Mouse (Mus musculus) heart, adult 2 months (tissue): ENCODE results near the gene Olfr434. TPM values are rescaled to one million over a fixed set of nuclear protein-coding genes. Genes with fewer than 3 reads are reported as not detected.
A peak's percentile ranks its signal among the peaks of the same experiment; 100 is the strongest.

Experiments used
- DNase-seq, 2 experiments: peaks; one replicate each; pipeline ENCODE4 v3.0.0; 2021
- H3K27ac ChIP-seq: fragments of 200-600 bp; 2 replicates; pipeline ENCODE4 v1.8.1; 2022
- H3K27me3 ChIP-seq: fragments of 200-500 bp; 2 replicates; pipeline ENCODE4 v1.6.1; 2012; ENCODE audit warnings: mild to moderate bottlenecking, low read length, inconsistent platforms, mixed read lengths; ENCODE audit not compliant: control insufficient read depth, insufficient read depth
- H3K36me3 ChIP-seq: fragments of 200-500 bp; 2 replicates; pipeline ENCODE4 v1.6.1; 2012; ENCODE audit warnings: low read length, inconsistent platforms; ENCODE audit not compliant: control insufficient read depth, insufficient read depth
- H3K4me1 ChIP-seq: fragments of 200-500 bp; 2 replicates; pipeline ENCODE4 v1.6.1; 2011; ENCODE audit warnings: low read length; ENCODE audit not compliant: control insufficient read depth, insufficient read depth
- H3K4me3 ChIP-seq: fragments of 200-600 bp; 2 replicates; pipeline ENCODE4 v1.8.1; 2022
- H3K79me2 ChIP-seq: fragments of 200-500 bp; replicated peaks from 2 replicates; pipeline ENCODE4 v1.6.1; 2012; ENCODE audit warnings: mild to moderate bottlenecking, inconsistent platforms, low read length, moderate library complexity, mixed read lengths; ENCODE audit not compliant: control insufficient read depth, insufficient read depth
- H3K9ac ChIP-seq: fragments of 200-500 bp; 2 replicates; pipeline ENCODE4 v1.6.1; 2012; ENCODE audit warnings: low read depth, mild to moderate bottlenecking, control low read depth, inconsistent platforms, low read length, mixed read lengths
- CTCF ChIP-seq: fragments of 200-600 bp; IDR thresholded peaks from 2 replicates; pipeline ENCODE4 v1.8.1; 2022; ENCODE audit warnings: antibody characterized with exemption, mild to moderate bottlenecking, moderate library complexity
- EP300 ChIP-seq: fragments of 200-500 bp; IDR thresholded peaks from 2 replicates; pipeline ENCODE4 v1.6.1; 2011; ENCODE audit warnings: low read depth, low read length, control low read depth; ENCODE audit not compliant: insufficient read depth
- POLR2A ChIP-seq: fragments of 200-500 bp; IDR thresholded peaks from 2 replicates; pipeline ENCODE4 v1.6.1; 2011; ENCODE audit warnings: mild to moderate bottlenecking, low read depth, low read length, control low read depth; ENCODE audit not compliant: insufficient read depth
- WGBS: fragments of 180-500 bp; shearing (Covaris S2); methylation state at CpG from one replicate; pipeline ENCODE4 v1.1.7; 2018; 5-methylcytosine and 5-hydroxymethylcytosine counted together
- intact Hi-C: fragments of 180-260 bp; cut with DNase I; formaldehyde crosslinking; loops from one replicate; pipeline ENCODE4 v1.15.1; 2025
- polyA plus RNA-seq: library from polyadenylated mRNA; depleted of rRNA; stranded (reverse); fragments of >200 nt; gene quantifications from 2 replicates; pipeline ENCODE4 v1.2.3, GENCODE M21; 2012; rRNA removed
- total RNA-seq, 2 experiments: library from RNA; stranded (reverse); gene quantifications; 2 replicates each; pipeline ENCODE4 v1.2.3; 2021

The Olfr434 gene
- total and polyA plus RNA-seq, 3 experiments = not detected

DNA sequence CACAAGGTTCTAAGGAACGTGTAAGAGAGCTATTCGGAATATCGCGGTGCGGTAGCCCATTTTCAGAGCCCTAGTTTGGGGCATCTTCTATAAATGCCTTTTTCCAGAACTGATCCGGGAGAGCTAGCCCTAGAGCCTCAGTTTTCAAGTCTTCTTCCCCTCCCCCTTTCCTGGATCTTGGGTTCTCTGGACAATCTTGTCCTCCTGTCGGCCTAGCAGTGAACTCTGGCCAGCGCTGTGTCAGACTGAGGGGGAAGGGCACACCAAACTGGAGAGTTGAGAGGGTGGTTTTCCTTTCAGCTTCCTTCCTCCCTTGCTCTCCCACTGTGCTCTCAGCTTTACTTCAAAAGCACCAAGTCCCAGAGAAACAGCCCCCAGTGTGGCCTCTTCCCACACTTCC lies 53.5 kb downstream of the Olfr434 start:
- 0 out of 2 replicates have a peak, but pooled peaks have one; percentile 18 for TF ChIP-seq POLR2A
- TF ChIP-seq CTCF = peak; percentile 38
- no peak for TF ChIP-seq EP300
- Histone ChIP-seq H3K4me1 (peaks cover 4% of the 10 kb centered on the region), H3K9ac (peak overlapping the region; percentile 92), H3K27me3 (no peaks in the 10 kb centered on the region), H3K27ac (peak overlapping the region; percentile 77), H3K79me2 (no peaks in the 10 kb centered on the region; the same call in 1 of the 2 replicates), H3K36me3 (peaks cover 11% of the 10 kb centered on the region), H3K4me3 (peak overlapping the region; percentile 78)
- intact Hi-C loops = loop anchor here (10.0 kb wide), 1 partner anchor 398 kb away; the partner anchor contains the start of gene Tpk1
- 12% methylated on average over 8 of the region's 8 CpGs for WGBS
- peak; percentile 33 to 34 for DNase-seq

Other genes with a start within 250 kb of the Olfr434 start
- not detected for gene Olfr441, start 106.7 kb upstream of the Olfr434 start, total RNA-seq
- not detected in 2 replicates for gene Olfr441, start 106.7 kb upstream of the Olfr434 start, polyA plus RNA-seq
- not detected for gene Olfr237-ps1, start 66.5 kb upstream of the Olfr434 start, total RNA-seq
- not detected in 2 replicates for gene Olfr237-ps1, start 66.5 kb upstream of the Olfr434 start, polyA plus RNA-seq
- not detected for gene Olfr437, start 49.7 kb upstream of the Olfr434 start, total RNA-seq
- gene Olfr437, start 49.7 kb upstream of the Olfr434 start, polyA plus RNA-seq = not detected in 2 replicates
- not detected for gene Olfr13, start 40.9 kb upstream of the Olfr434 start, total RNA-seq
- not detected in 2 replicates for gene Olfr13, start 40.9 kb upstream of the Olfr434 start, polyA plus RNA-seq
- not detected for gene Olfr435, start 15.9 kb upstream of the Olfr434 start, total RNA-seq
- gene Olfr435, start 15.9 kb upstream of the Olfr434 start, polyA plus RNA-seq = not detected in 2 replicates
- gene Olfr47, start 18.5 kb downstream of the Olfr434 start, total RNA-seq = not detected
- not detected in 2 replicates for gene Olfr47, start 18.5 kb downstream of the Olfr434 start, polyA plus RNA-seq
- 10 to 100 TPM; 12.8 to 13.7 TPM for gene Arhgef5, start 52.6 kb downstream of the Olfr434 start, total RNA-seq
- gene Arhgef5, start 52.6 kb downstream of the Olfr434 start, polyA plus RNA-seq = 10.7 and 17.0 TPM in 2 replicates
- not detected for gene Nobox, start 96.5 kb downstream of the Olfr434 start, total RNA-seq
- not detected in 2 replicates for gene Nobox, start 96.5 kb downstream of the Olfr434 start, polyA plus RNA-seq